Mouse (Mus musculus) liver, adult 2 months (tissue): ENCODE results near the gene Nod2. TPM values are rescaled to one million over a fixed set of nuclear protein-coding genes. Genes with fewer than 3 reads are reported as not detected.

Experiments used
- DNase-seq: peaks from one replicate; pipeline ENCODE4 v3.0.0-alpha.2; 2011; ENCODE audit warnings: low read depth, low spot score; ENCODE audit errors: extremely low read depth
- H3K27ac ChIP-seq: fragments of 200-500 bp; replicated peaks from 2 replicates; pipeline ENCODE4 v1.5.1; 2012; ENCODE audit warnings: low read depth, mild to moderate bottlenecking, control low read depth, inconsistent platforms, low read length; ENCODE audit not compliant: insufficient read depth
- H3K27me3 ChIP-seq: fragments of 200-500 bp; 2 replicates; pipeline ENCODE4 v1.6.1; 2012; ENCODE audit warnings: mild to moderate bottlenecking, moderate library complexity, low read length, inconsistent platforms; ENCODE audit not compliant: control insufficient read depth, insufficient read depth
- H3K36me3 ChIP-seq: fragments of 200-500 bp; 2 replicates; pipeline ENCODE4 v1.6.1; 2012; ENCODE audit warnings: low read length, inconsistent platforms; ENCODE audit not compliant: control insufficient read depth, insufficient read depth
- H3K4me1 ChIP-seq: fragments of 200-500 bp; 2 replicates; pipeline ENCODE4 v1.6.1; 2011; ENCODE audit warnings: low read length; ENCODE audit not compliant: control insufficient read depth, insufficient read depth
- H3K4me3 ChIP-seq: fragments of 200-500 bp; 2 replicates; pipeline ENCODE4 v1.5.1; 2011; ENCODE audit warnings: low read depth, mild to moderate bottlenecking, control low read depth, low read length, moderate library complexity; ENCODE audit not compliant: insufficient read depth
- H3K79me2 ChIP-seq: fragments of 200-500 bp; 2 replicates; pipeline ENCODE4 v1.6.1; 2012; ENCODE audit warnings: inconsistent platforms, mild to moderate bottlenecking, low read length, moderate library complexity; ENCODE audit not compliant: control insufficient read depth, insufficient read depth
- H3K9ac ChIP-seq: fragments of 200-500 bp; 2 replicates; pipeline ENCODE4 v1.6.1; 2012; ENCODE audit warnings: low read depth, mild to moderate bottlenecking, control low read depth, inconsistent platforms, low read length
- CTCF ChIP-seq: fragments of 200-500 bp; IDR thresholded peaks from 2 replicates; pipeline ENCODE4 v1.5.1; 2011; ENCODE audit warnings: low read depth, low read length, control low read depth
- POLR2A ChIP-seq: fragments of 200-500 bp; IDR thresholded peaks from 2 replicates; pipeline ENCODE4 v1.6.1; 2011; ENCODE audit warnings: low read length, control low read depth; ENCODE audit not compliant: insufficient read depth; ENCODE audit errors: extremely low read depth
- WGBS: fragments of 180-500 bp; shearing (Covaris S2); methylation state at CpG from one replicate; pipeline ENCODE4 v1.1.7; 2018; 5-methylcytosine and 5-hydroxymethylcytosine counted together
- polyA plus RNA-seq: library from polyadenylated mRNA; depleted of rRNA; stranded (reverse); fragments of >200 nt; gene quantifications from 2 replicates; pipeline ENCODE4 v1.2.3, GENCODE M21; 2012; rRNA removed
- total RNA-seq: library from RNA; depleted of rRNA; stranded (reverse); fragments of >200 nt; gene quantifications from 2 replicates; pipeline ENCODE4 v1.2.3, GENCODE M21; 2014; rRNA removed

The Nod2 gene
- total and polyA plus RNA-seq, 2 experiments = 0.09 to 0.18 TPM

- WGBS = 56% methylated on average over 2 of the region's 2 CpGs
- TF ChIP-seq CTCF (no peak), POLR2A (no peak)
- Histone ChIP-seq H3K36me3 (no peaks in the 10 kb centered on the region), H3K4me1 (peaks cover 4% of the 10 kb centered on the region; the same call in 1 of the 2 replicates), H3K9ac (no peak overlapping the region), H3K79me2 (peaks cover 12% of the 10 kb centered on the region; the same call in 1 of the 2 replicates), H3K27ac (0 out of 2 replicates have a peak overlapping the region, but pooled peaks have one; percentile 85), H3K27me3 (no peaks in the 10 kb centered on the region), H3K4me3 (no peak overlapping the region)
- DNase-seq = no peak
Observed at GRCm38 (mm10) chr8:88698048-88698447, 50.9 kb downstream of the Nod2 start.

GRCm38 (mm10) chr8:88701611-88702010 lies 54.5 kb downstream of the Nod2 start:
- Histone ChIP-seq H3K9ac (no peak overlapping the region), H3K4me1 (peaks cover 4% of the 10 kb centered on the region; the same call in 1 of the 2 replicates), H3K27me3 (no peaks in the 10 kb centered on the region), H3K27ac (no peak overlapping the region), H3K79me2 (peaks cover 14% of the 10 kb centered on the region; the same call in 1 of the 2 replicates), H3K4me3 (no peak overlapping the region), H3K36me3 (no peaks in the 10 kb centered on the region; the same call in 1 of the 2 replicates)
- peak; percentile 59 for TF ChIP-seq CTCF
- no peak for TF ChIP-seq POLR2A
- DNase-seq = peak; percentile 46
- WGBS = 23% methylated on average over 2 of the region's 2 CpGs

GRCm38 (mm10) chr8:88702816-88703215 lies 55.7 kb downstream of the Nod2 start:
- TF ChIP-seq POLR2A (no peak), CTCF (no peak)
- Histone ChIP-seq H3K9ac (no peak overlapping the region), H3K27me3 (no peaks in the 10 kb centered on the region), H3K4me1 (peaks cover 3% of the 10 kb centered on the region; the same call in 1 of the 2 replicates), H3K36me3 (peaks cover 3% of the 10 kb centered on the region), H3K4me3 (no peak overlapping the region), H3K79me2 (peaks cover 14% of the 10 kb centered on the region; the same call in 1 of the 2 replicates), H3K27ac (no peak overlapping the region)
- no peak for DNase-seq
- 73% methylated on average over 3 of the region's 3 CpGs for WGBS

- Histone ChIP-seq H3K9ac (no peak overlapping the region), H3K36me3 (peaks cover 46% of the 10 kb centered on the region), H3K4me3 (no peak overlapping the region), H3K79me2 (no peaks in the 10 kb centered on the region; the same call in 1 of the 2 replicates), H3K4me1 (no peaks in the 10 kb centered on the region), H3K27me3 (no peaks in the 10 kb centered on the region), H3K27ac (no peak overlapping the region)
- no peak for DNase-seq
- WGBS = 95% methylated on average over 2 of the region's 2 CpGs
- TF ChIP-seq CTCF (no peak), POLR2A (no peak)
Observed at GRCm38 (mm10) chr8:88723256-88723963, 76.3 kb downstream of the Nod2 start.

Other genes starting within 250 kb of the Nod2 start
- gene Nkd1, start 126.0 kb upstream of the Nod2 start, total RNA-seq = 1.9 TPM in 2 replicates
- 7.6 and 12.3 TPM in 2 replicates for gene Nkd1, start 126.0 kb upstream of the Nod2 start, polyA plus RNA-seq
- gene Snx20, start 11.2 kb upstream of the Nod2 start, total RNA-seq = 0.92 and 1.5 TPM in 2 replicates
- gene Snx20, start 11.2 kb upstream of the Nod2 start, polyA plus RNA-seq = 0.61 and 1.2 TPM in 2 replicates
- gene Cyld, start 49.7 kb downstream of the Nod2 start, total RNA-seq = 16.5 and 17.5 TPM in 2 replicates
- gene Cyld, start 49.7 kb downstream of the Nod2 start, polyA plus RNA-seq = 3.1 and 3.2 TPM in 2 replicates